Mouse (Mus musculus): Measurements from ENCODE around the gene Cd99l2.

Gene Cd99l2

GRCm38 (mm10) chrX:71468639-71469295 is 23.9 kb downstream of the Cd99l2 start:
- no peak for DNase-seq (ENCODE audit: low read depth, low spot score)

GRCm38 (mm10) chrX:71467491-71467890 is 25.2 kb downstream of the Cd99l2 start:
- no peak for DNase-seq (ENCODE audit: low read depth, low spot score)

- no peak for DNase-seq (ENCODE audit: low read depth, low spot score)
Observed at GRCm38 (mm10) chrX:71465417-71465816, 27.2 kb downstream of the Cd99l2 start.

- no peak for DNase-seq (ENCODE audit: low read depth, low spot score)
Observed at GRCm38 (mm10) chrX:71464138-71464826, 28.4 kb downstream of the Cd99l2 start.

- DNase-seq (ENCODE audit: low read depth, low spot score) = no peak
Observed at GRCm38 (mm10) chrX:71456078-71456737, 36.4 kb downstream of the Cd99l2 start.

GRCm38 (mm10) chrX:71442916-71443315 is 49.7 kb downstream of the Cd99l2 start:
- DNase-seq (ENCODE audit: low read depth, low spot score) = no peak

GRCm38 (mm10) chrX:71439473-71439872 is 53.2 kb downstream of the Cd99l2 start:
- DNase-seq (ENCODE audit: low read depth, low spot score) = no peak

- no peak for DNase-seq (ENCODE audit: low read depth, low spot score)
Observed at GRCm38 (mm10) chrX:71435542-71435941, 57.1 kb downstream of the Cd99l2 start.

- DNase-seq (ENCODE audit: low read depth, low spot score) = no peak
Observed at GRCm38 (mm10) chrX:71434860-71435259, 57.8 kb downstream of the Cd99l2 start.

GRCm38 (mm10) chrX:71434448-71434847 is 58.2 kb downstream of the Cd99l2 start:
- no peak for DNase-seq (ENCODE audit: low read depth, low spot score)

- DNase-seq (ENCODE audit: low read depth, low spot score) = no peak
Observed at GRCm38 (mm10) chrX:71430900-71431299, 61.7 kb downstream of the Cd99l2 start.

GRCm38 (mm10) chrX:71427491-71427890 is 65.2 kb downstream of the Cd99l2 start:
- DNase-seq (ENCODE audit: low read depth, low spot score) = no peak

GRCm38 (mm10) chrX:71425746-71426519 is 66.7 kb downstream of the Cd99l2 start:
- DNase-seq (ENCODE audit: low read depth, low spot score) = peak; percentile 52

GRCm38 (mm10) chrX:71424852-71425251 is 67.8 kb downstream of the Cd99l2 start:
- no peak for DNase-seq (ENCODE audit: low read depth, low spot score)

GRCm38 (mm10) chrX:71413616-71414015 is 79.0 kb downstream of the Cd99l2 start:
- DNase-seq (ENCODE audit: low read depth, low spot score) = no peak

- DNase-seq (ENCODE audit: low read depth, low spot score) = no peak
Observed at GRCm38 (mm10) chrX:71412776-71413175, 79.9 kb downstream of the Cd99l2 start.

- DNase-seq (ENCODE audit: low read depth, low spot score) = no peak
Observed at GRCm38 (mm10) chrX:71408386-71408785, 84.3 kb downstream of the Cd99l2 start.

- DNase-seq (ENCODE audit: low read depth, low spot score) = no peak
Observed at GRCm38 (mm10) chrX:71406290-71406689, 86.4 kb downstream of the Cd99l2 start.

- DNase-seq (ENCODE audit: low read depth, low spot score) = no peak
Observed at GRCm38 (mm10) chrX:71396326-71396725, 96.3 kb downstream of the Cd99l2 start.

GRCm38 (mm10) chrX:71381571-71381970 is 111.1 kb downstream of the Cd99l2 start:
- DNase-seq (ENCODE audit: low read depth, low spot score) = peak; percentile 11

GRCm38 (mm10) chrX:71378435-71378834 is 114.2 kb downstream of the Cd99l2 start:
- DNase-seq (ENCODE audit: low read depth, low spot score) = no peak

GRCm38 (mm10) chrX:71376781-71377180 is 115.9 kb downstream of the Cd99l2 start:
- DNase-seq (ENCODE audit: low read depth, low spot score) = no peak

Measured in retina, postnatal 7 days (tissue).